Mouse (Mus musculus) frontal cortex, postnatal 25 days (tissue): ENCODE results near the gene Foxp4.
"Not testable (repeated sequence)": the region's sequence is repeated elsewhere in the genome, so short reads cannot be mapped to it uniquely, and the experiment has no call there.

Experiments used
- DNase-seq, 2 experiments: peaks; one replicate each; pipeline ENCODE4 v3.0.0; 2022; ENCODE audit warnings: low spot score in 2 of 2

Foxp4 gene

DNA sequence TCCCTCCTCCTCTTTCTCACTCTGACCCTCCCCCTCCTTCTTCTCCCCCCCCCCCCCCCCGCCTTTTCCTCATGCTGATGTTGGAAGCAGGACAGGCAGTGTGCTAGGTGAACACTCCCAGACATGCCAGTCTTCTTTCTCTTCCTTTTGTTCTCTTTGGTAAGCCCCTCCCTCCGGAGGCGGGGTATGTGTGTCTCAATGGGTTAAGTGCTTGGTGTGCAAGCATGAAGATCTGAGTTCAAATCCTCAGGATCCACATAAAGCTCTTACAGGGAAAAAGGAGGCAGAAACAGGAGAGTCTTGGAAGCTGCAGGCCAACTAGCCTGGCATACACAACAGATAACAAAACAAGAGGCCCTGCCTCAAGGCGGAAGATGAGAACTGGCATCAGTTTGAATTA lies 71.1 kb downstream of the Foxp4 start:
- no peak for DNase-seq

- DNase-seq: not testable (repeated sequence)
These were observed 72.6 kb downstream of the Foxp4 start for GRCm38 (mm10) chr17:47851798-47852360.

DNA sequence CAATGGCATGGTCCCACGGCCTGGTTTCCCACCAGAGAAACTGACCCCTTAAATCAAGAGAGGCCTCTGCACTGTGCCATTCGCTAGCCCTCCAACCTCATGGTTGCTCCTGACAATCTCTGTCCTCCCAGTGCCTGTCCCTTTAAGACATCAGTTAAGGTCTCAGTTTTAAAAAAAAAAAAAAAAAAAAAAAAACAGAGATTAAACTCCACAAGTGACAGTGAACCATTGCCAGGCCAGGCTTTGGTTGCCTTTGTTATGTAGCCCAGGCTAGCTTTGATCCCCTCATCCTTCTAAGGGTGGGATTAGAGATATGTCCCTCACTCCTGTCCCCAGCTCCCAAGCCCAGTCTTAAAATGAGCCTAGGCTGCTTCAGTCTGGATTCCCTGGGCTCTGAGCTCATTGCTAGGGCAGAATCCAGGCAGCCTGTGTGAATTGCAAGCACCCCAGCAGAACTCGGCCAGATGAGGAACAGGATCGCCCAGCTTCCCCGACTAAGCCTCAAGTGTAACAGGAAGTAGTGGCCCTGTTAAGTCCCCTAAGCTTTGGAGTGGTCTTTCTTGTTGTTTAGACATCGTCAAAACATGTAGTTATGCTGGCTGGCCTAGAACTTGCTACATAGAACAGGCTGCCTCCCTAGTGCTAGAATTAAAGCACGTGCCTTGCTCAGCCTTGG lies 73.7 kb downstream of the Foxp4 start:
- no peak for DNase-seq

DNA sequence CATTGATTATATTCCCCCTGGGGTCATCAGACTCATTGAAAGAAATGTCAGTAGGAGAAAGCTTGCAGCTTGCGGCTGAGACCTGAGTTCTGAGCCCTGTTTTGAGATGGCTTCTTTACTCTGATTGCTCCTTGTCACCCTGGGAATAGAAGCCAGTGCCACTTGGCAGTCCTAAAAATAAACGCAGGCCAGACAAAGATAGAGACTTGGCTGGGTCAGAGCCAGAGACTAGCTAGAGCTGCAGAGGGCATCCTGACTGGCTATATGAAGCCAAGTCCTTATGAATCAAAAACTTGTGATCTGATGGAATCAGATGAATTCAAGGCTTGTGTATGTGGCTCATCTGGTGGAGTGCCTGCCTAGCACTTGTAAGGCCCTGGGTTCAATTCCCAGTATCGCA lies 74.4 kb downstream of the Foxp4 start:
- no peak for DNase-seq

GRCm38 (mm10) chr17:47847985-47848384 lies 76.5 kb downstream of the Foxp4 start:
- no peak for DNase-seq

- DNase-seq: no peak
These were observed 78.8 kb downstream of the Foxp4 start for GRCm38 (mm10) chr17:47845609-47846008.

DNA sequence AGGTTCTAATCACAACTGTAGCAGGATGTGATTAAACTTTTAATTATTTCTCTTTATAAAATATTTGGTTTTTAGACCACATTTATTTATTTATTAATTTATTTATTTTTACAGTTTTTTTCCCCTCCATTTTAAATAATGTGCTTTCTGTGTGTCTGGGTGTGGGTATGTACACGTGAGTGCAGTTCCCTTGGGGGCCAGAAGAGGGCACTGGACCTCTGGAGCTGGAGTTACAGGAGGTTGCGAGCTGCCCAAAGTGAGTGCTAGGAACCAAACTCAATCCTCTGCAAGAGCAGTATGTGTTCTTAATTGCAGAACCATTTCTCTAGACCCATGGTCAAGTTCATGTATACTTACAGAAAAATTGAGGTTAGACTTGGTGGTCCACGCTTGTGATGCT lies 81.0 kb downstream of the Foxp4 start:
- DNase-seq: no peak

GRCm38 (mm10) chr17:47841931-47842623 lies 82.4 kb downstream of the Foxp4 start:
- no peak for DNase-seq

DNA sequence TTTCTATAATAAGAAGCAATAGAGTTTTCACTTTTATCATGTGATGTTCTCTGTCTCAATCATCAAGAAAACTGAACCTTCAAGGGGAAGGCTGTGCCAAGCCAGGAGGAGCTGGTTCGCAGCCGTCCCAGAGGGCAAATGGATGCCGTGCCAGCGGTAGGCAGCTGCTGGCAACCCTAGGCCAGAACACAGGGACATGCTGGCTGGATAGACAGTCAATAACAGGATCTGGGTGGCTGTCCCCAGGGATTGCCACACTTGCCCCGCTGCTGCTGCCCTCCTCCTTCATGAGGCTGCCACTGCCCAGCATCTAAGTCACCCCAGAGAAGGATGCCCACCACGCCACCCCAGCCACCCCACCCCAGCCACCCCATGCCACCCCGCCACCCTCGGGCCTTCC lies 82.9 kb downstream of the Foxp4 start:
- DNase-seq: no peak

- no peak for DNase-seq
These were observed 86.6 kb downstream of the Foxp4 start for GRCm38 (mm10) chr17:47837808-47838207.

DNA sequence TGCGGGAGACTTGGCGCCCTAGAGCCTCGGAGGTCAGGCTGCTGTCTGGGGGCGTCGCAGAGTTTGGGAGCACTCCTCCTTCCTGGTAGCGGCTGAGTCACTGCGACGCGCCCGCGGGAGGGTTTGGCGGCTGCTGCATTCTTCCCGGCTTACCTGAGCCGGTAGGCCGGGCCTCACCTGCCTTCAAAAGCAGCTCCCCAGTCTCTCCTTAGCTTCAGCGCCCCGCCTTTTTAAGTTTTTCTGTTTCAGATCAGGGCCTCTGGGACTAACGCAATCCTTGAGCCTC lies 90.0 kb downstream of the Foxp4 start, which contains the start of gene Mdfi:
TSS of gene Mdfi (minus strand) at position 210 of the 286 bp plus-strand sequence.
- DNase-seq: no peak

DNA sequence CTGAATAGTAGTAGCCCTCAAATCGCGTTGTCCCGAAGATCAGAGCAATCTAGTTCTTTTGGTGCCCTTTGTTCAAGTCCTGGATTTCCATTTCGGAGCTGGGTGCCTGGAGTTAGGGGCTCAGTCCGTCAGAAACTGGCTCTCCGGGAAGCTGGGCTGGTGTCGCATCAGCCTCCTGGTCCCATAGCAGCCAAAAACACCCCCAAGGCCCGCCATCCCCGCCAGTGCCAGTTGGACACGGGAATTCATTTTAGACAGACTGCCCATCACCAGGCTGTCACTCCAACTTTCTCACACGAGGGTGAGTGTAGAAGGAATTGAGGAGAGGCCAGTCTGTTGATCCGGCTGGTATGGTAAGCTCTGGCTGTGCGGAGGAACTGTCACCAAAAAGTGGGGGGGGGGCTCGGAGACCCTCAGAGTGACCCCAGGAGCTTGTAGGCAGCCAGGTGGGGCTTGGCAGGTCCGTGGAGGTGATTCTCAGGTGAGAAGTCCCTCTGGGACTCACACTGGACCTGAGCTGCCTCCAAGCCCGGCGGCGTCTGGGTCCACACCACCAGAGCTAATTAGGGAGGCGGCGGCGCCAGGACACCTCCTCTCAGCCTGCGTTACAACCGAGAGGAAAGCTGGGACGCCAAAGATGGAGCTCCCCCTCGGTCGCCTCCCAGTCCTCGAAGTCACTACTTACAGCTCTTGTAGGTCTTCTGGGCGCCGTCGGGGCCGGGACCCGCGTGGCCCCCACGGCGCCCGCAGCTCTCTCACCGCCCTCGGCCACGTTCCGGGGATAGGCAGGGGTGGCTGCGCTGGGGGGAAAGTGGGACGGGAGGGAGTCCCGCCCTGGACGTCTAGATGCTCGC lies 90.6 kb downstream of the Foxp4 start:
- DNase-seq: no peak

- DNase-seq: no peak
These were observed 91.3 kb downstream of the Foxp4 start for GRCm38 (mm10) chr17:47833029-47833627.

DNA sequence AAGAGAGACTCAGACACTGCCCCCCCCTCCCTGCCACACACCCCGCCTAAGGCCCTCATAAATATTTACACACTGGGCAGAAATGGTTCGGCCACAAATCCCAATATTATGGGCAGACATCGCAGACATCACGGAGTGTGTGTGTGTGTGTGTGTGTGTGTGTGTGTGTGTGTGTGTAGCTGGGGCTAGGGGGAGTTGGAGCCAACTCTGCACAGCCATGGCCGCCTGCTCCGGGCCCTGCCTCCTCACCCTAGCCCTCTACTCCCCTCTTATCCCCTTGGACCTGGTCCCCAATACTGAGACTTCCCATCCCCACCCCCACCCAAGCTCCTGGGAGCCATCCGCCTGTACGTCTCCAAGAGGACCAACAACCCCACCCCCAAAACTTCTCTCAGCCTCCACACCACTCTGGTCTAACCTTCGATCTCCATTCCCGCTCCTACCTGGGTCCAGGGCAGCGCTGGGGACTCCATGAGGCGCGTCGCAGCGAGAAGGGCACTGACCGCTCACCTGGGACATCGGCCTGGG lies 91.9 kb downstream of the Foxp4 start:
- no peak for DNase-seq

DNA sequence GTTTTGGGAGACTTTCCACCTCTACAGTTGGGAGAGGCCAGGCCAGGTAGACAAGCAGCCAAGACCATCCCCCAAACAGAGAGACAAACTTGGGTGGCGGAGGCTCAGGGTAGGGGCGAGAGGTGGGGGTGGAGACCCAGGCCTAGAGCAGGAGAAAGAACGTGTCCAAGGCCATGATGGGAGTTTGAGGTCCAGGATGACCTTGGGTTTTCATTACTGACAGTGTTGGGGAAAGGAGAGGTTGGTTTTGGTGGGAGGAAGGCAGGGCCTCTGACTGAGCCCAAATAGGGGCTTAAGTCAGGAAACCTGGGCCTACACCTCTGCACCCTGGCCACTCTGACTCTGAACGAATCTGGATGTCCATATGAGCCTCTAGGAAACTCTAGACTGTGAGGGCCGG lies 92.7 kb downstream of the Foxp4 start:
- DNase-seq: no peak

GRCm38 (mm10) chr17:47831161-47831560 lies 93.3 kb downstream of the Foxp4 start:
- no peak for DNase-seq

DNA sequence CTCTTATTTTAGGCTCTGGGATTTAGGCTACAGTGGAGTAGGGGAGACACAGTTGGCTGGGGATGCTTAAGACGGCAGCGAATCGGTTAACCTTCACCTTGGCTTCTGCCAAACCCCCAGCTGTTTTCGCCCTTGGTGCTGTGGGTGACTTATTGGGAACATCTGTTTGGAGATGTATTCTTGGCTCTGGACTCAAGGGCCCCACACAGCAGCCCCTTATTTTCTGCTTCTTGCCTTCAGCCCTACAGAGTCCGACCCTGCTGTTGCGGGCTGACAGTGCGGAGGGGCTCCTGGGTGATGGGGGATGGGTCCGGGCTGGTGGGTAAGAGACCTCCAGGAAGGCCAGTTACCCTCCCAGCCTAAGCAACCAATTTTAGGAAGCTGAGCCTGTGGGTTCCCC lies 103.1 kb downstream of the Foxp4 start:
- DNase-seq: no peak

DNA sequence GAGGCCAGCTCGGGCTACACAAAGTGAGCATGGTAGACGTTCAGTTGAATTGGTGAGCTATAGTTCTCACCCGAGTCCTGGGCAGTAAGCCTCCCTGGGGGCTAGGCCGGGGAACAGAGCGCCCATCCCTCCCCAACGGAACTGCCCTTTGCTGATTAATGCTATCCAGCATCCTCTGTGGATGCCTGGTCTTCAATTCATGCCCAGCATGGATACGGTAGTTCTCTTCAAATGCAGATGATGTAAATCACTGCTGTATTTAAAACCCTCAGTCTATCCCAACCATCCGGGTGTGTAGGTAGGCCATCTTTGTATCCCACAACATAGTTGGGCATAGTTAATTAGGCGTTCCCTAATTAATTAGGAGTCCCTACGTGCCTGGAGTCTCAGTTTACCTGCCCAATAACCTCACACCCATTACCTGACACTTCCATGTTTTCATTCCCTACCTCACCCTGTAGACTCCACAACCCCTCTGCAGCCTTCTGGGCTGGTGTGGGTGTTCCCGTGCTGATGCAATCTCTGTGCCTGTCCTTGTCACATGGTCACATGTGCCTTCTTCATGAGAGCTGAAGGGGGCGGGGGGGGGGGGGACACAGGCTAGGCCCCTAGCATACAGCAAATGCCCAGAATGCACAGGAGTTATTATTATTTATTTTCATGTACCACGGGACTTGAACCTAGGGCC lies 106.3 kb downstream of the Foxp4 start:
- DNase-seq: no peak
